Mouse (Mus musculus): ENCODE results near the gene Polr2l.
A peak's percentile ranks its signal among the peaks of the same experiment; 100 is the strongest.

Polr2l gene

GRCm38 (mm10) chr7:141467230-141468030, 7.5 kb downstream of the Polr2l start, which contains the start of gene Cd151:
Cd151 (plus strand) TSS chr7:141467392.
- DNase-seq (ENCODE audit: low read depth): peak; percentile 64

GRCm38 (mm10) chr7:141466607-141467148, 8.3 kb downstream of the Polr2l start:
- DNase-seq (ENCODE audit: low read depth): no peak

- DNase-seq (ENCODE audit: low read depth): no peak
These were observed 8.9 kb downstream of the Polr2l start for GRCm38 (mm10) chr7:141466045-141466394.

- DNase-seq (ENCODE audit: low read depth): no peak
These were observed 9.4 kb downstream of the Polr2l start for GRCm38 (mm10) chr7:141465388-141466044.

GRCm38 (mm10) chr7:141464603-141465201, 10.2 kb downstream of the Polr2l start:
- DNase-seq (ENCODE audit: low read depth): no peak

- no peak for DNase-seq (ENCODE audit: low read depth)
These were observed 10.9 kb downstream of the Polr2l start for GRCm38 (mm10) chr7:141463824-141464602.

- no peak for DNase-seq (ENCODE audit: low read depth)
These were observed 12.6 kb downstream of the Polr2l start for GRCm38 (mm10) chr7:141462333-141462821.

GRCm38 (mm10) chr7:141461521-141462332, 13.2 kb downstream of the Polr2l start:
- no peak for DNase-seq (ENCODE audit: low read depth)

- no peak for DNase-seq (ENCODE audit: low read depth)
These were observed 14.4 kb downstream of the Polr2l start, which contains the start of gene Cracr2b for GRCm38 (mm10) chr7:141460391-141461113. Cracr2b (plus strand) TSS chr7:141461094.

- no peak for DNase-seq (ENCODE audit: low read depth)
These were observed 14.9 kb downstream of the Polr2l start for GRCm38 (mm10) chr7:141460001-141460390.

- no peak for DNase-seq (ENCODE audit: low read depth)
These were observed 15.6 kb downstream of the Polr2l start for GRCm38 (mm10) chr7:141459301-141459711.

- DNase-seq (ENCODE audit: low read depth): no peak
These were observed 16.3 kb downstream of the Polr2l start for GRCm38 (mm10) chr7:141458661-141459060.

- no peak for DNase-seq (ENCODE audit: low read depth)
These were observed 16.8 kb downstream of the Polr2l start for GRCm38 (mm10) chr7:141457986-141458660.

GRCm38 (mm10) chr7:141457236-141457635, 17.7 kb downstream of the Polr2l start:
- no peak for DNase-seq (ENCODE audit: low read depth)

GRCm38 (mm10) chr7:141456739-141457138, 18.2 kb downstream of the Polr2l start:
- DNase-seq (ENCODE audit: low read depth): no peak

GRCm38 (mm10) chr7:141455610-141456314, 19.2 kb downstream of the Polr2l start:
- no peak for DNase-seq (ENCODE audit: low read depth)

- DNase-seq (ENCODE audit: low read depth): peak; percentile 89
These were observed 19.9 kb downstream of the Polr2l start, which contains the start of gene Pnpla2 for GRCm38 (mm10) chr7:141454967-141455551. Pnpla2 (plus strand) TSS chr7:141455198.

GRCm38 (mm10) chr7:141453636-141454035, 21.3 kb downstream of the Polr2l start:
- DNase-seq (ENCODE audit: low read depth): no peak
